Mouse (Mus musculus) limb, embryonic 12.5 days (tissue): Measurements from ENCODE around the gene Svs3b. TPM values are rescaled to one million over a fixed set of nuclear protein-coding genes. Genes with fewer than 3 reads are reported as not detected.

ENCODE experiments used
- polyA plus RNA-seq: library from polyadenylated mRNA; unstranded; fragments of >200 nt; fragmentation: Nextera tagmentation; extraction: Ambion mirVana; gene quantifications from 2 replicates; pipeline ENCODE4 v1.2.1, GENCODE M21; 2016

The Svs3b gene
- polyA plus RNA-seq, 1 experiment from 2014 or later, result not detected

Other genes with a start within 250 kb of the Svs3b start
- 3.1 and 3.7 TPM in 2 replicates for gene Pabpc1l, start 231.2 kb downstream of the Svs3b start, polyA plus RNA-seq
- 28.2 and 29.6 TPM in 2 replicates for gene Stk4, start 186.3 kb downstream of the Svs3b start, polyA plus RNA-seq
- gene Tomm34, start 185.5 kb downstream of the Svs3b start, polyA plus RNA-seq, result 53.6 and 53.7 TPM in 2 replicates
- 1.1 and 1.3 TPM in 2 replicates for gene Kcns1, start 85.5 kb downstream of the Svs3b start, polyA plus RNA-seq
- gene Wfdc5, start 73.9 kb downstream of the Svs3b start, polyA plus RNA-seq, result not detected in 2 replicates
- not detected in 2 replicates for gene Wfdc12, start 66.0 kb downstream of the Svs3b start, polyA plus RNA-seq
- not detected in 2 replicates for gene Wfdc15a, start 56.5 kb downstream of the Svs3b start, polyA plus RNA-seq
- not detected in 2 replicates for gene Wfdc15b, start 35.0 kb downstream of the Svs3b start, polyA plus RNA-seq
- not detected in 2 replicates for gene Svs2, start 18.2 kb downstream of the Svs3b start, polyA plus RNA-seq
- not detected in 2 replicates for gene Svs4, start 21.8 kb upstream of the Svs3b start, polyA plus RNA-seq
- gene Svs3a, start 32.6 kb upstream of the Svs3b start, polyA plus RNA-seq, result not detected in 2 replicates
- not detected in 2 replicates for gene Svs6, start 60.1 kb upstream of the Svs3b start, polyA plus RNA-seq
- gene Svs5, start 76.1 kb upstream of the Svs3b start, polyA plus RNA-seq, result not detected in 2 replicates
- gene Slpi, start 132.5 kb upstream of the Svs3b start, polyA plus RNA-seq, result 1.2 and 2.5 TPM in 2 replicates
- 0.40 and 0.55 TPM in 2 replicates for gene Rbpjl, start 146.5 kb upstream of the Svs3b start, polyA plus RNA-seq
- 50.5 and 78.0 TPM in 2 replicates for gene Matn4, start 148.5 kb upstream of the Svs3b start, polyA plus RNA-seq
- 34.3 and 36.5 TPM in 2 replicates for gene Sdc4, start 187.2 kb upstream of the Svs3b start, polyA plus RNA-seq
- gene Sys1, start 200.3 kb upstream of the Svs3b start, polyA plus RNA-seq, result 55.2 and 59.2 TPM in 2 replicates
- gene Gm20458, start 204.3 kb upstream of the Svs3b start, polyA plus RNA-seq, result 2.3 and 3.4 TPM in 2 replicates
- not detected in 2 replicates for gene Trp53tg5, start 217.1 kb upstream of the Svs3b start, polyA plus RNA-seq
- 1.2 and 1.7 TPM in 2 replicates for gene Dbndd2, start 229.5 kb upstream of the Svs3b start, polyA plus RNA-seq
- 24.9 and 32.7 TPM in 2 replicates for gene Pigt, start 240.9 kb upstream of the Svs3b start, polyA plus RNA-seq